Mouse (Mus musculus): Measurements from ENCODE around the gene Ptcd3. TPM values are rescaled to one million over a fixed set of nuclear protein-coding genes. Genes with fewer than 3 reads are reported as not detected.

The Ptcd3 gene
- total RNA-seq (2023; ENCODE audit: inconsistent age): 90.5 to 95.8 TPM (median 94.6 TPM) in 4 replicates

GRCm38 (mm10) chr6:71908481-71909381 is at the start of gene Ptcd3, which contains the start of gene Polr1a:
Gene Ptcd3 (minus strand): TSS chr6:71908750.
Gene Polr1a (plus strand): TSS chr6:71909053.

DNA sequence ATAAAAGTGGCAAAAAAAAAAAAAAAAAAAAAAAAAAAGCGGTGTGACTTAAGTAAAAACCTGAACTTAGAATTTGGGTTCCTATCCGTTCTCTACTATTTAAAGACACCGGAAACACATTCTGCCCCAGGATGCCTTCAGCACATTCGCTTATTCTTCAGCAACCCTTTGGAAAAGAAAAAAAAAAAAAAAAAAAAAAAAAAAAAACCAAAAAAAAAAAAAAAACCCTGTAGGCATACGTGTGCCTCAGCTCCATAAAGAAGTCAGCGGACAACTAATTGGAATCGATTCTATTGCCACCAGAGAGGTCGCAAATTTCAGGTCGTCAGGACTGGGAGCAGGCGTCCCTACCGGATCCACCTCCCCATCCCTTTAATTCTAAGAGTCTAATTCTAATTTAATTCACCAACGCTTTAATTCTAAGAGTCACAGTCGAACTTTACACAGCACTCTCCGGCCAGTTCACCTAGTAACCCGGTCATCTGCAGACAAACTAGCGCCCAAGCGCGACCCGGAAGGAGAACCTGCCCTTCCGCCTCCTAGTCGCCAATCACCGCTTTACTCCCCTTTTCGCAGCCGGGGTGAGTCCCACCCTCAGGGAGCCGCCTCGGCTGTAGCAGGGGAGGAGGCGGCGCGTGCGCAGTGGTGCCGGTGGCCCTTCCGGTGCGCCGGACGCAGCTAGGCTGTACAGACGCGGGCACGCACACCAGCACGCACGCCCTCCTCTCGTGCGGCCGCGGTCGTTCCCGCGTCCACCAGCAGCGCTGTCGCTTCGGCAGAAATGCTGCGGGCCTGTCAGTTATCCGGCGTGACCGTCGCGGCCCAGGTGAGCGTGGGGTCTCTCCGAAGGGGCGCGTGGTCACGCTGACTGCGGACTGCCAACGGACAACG is 77.6 kb downstream of the Ptcd3 start, which contains the start of gene Immt:
TSS of gene Immt (plus strand) at position 642 of the 891 bp plus-strand sequence.

Other genes with a start within 250 kb of the Ptcd3 start
- gene Reep1, start 201.2 kb downstream of the Ptcd3 start, total RNA-seq (2023; ENCODE audit: inconsistent age): 0.16 TPM in 1 of 4 replicates, not detected in the others
- gene Mrpl35, start 81.8 kb downstream of the Ptcd3 start, total RNA-seq (2023; ENCODE audit: inconsistent age): 14.7 to 19.7 TPM (median 16.1 TPM) in 4 replicates
- 95.6 to 102 TPM (median 98.7 TPM) in 4 replicates for gene Immt, start 77.4 kb downstream of the Ptcd3 start, total RNA-seq (2023; ENCODE audit: inconsistent age)
- 65.2 to 68.7 TPM (median 67.1 TPM) in 4 replicates for gene Polr1a, start 303 bp upstream of the Ptcd3 start, total RNA-seq (2023; ENCODE audit: inconsistent age)
- 8.2 to 14.0 TPM (median 13.3 TPM) in 4 replicates for gene St3gal5, start 188.8 kb upstream of the Ptcd3 start, total RNA-seq (2023; ENCODE audit: inconsistent age)

All from B cell, adult (primary cell).